Mouse (Mus musculus): ENCODE results near the gene Arhgap27. TPM values are rescaled to one million over a fixed set of nuclear protein-coding genes. Genes with fewer than 3 reads are reported as not detected.

The Arhgap27 gene
- polyA plus RNA-seq, 1 experiment, result 21.1 TPM

DNA sequence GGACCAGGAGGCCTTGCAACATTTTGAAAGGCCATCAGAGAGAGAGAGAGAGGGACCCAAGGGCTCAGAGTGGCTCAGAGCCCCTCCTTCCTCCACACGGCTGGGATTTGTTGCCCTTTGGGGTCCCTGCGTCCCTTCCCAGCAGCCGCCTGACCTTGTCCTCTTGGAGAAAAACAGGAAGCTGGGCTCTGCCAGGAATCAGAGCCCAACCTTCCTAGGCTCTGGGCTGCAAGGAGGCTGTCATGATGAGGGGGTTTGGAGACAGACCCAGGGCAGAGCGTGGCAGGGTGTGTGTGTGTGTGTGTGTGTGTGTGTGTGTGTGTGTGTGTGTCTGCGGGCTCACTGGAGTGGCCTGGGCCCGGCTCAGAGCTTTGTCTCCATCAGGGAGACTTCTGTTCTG, 77.5 kb downstream of the Arhgap27 start:
- peaks cover 5% of the 10 kb centered on the region; the same call in 1 of the 2 replicates for H3K4me1 ChIP-seq (ENCODE audit: control insufficient read depth, insufficient read depth, low read length)
- H3K27ac ChIP-seq (ENCODE audit: insufficient read depth, low read length), result no peak overlapping the region
- no peak for TF ChIP-seq POLR2A (IDR thresholded peaks at IDR 0.05; ENCODE audit: borderline replicate concordance, insufficient read depth, low read length)
- no peak for TF ChIP-seq CTCF (IDR thresholded peaks at IDR 0.05; ENCODE audit: borderline replicate concordance, insufficient read depth, low read depth, low read length)
- DNase-seq, result no peak
- H3K4me3 ChIP-seq (replicated peaks; ENCODE audit: insufficient read depth, low read depth, low read length), result no peak overlapping the region
- H3K27me3 ChIP-seq (ENCODE audit: control insufficient read depth, insufficient read depth, low read length), result no peaks in the 10 kb centered on the region
- WGBS, result 59% methylated on average over 6 of the region's 6 CpGs

DNA sequence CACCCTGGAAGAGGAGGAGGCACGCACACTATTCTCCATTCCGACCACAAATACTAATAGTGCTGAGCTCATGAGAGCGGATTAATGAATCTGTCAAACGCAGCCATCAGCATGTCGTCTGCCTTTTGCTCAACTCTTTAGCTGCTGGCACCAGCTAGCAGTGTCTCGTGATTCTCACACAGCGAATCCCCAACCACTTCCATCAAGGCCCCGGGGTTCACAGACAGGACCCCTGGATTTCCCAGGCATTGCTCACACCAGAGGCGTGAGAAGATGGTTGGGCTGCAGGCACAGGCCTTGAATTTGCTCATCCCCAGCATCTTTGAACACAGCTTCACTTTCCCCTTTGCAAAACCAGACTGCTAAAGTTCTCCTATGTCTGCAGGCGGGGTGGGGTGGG, 78.2 kb downstream of the Arhgap27 start:
- no peak for DNase-seq
- Histone ChIP-seq H3K4me3 (replicated peaks; ENCODE audit: insufficient read depth, low read depth, low read length) (no peak overlapping the region), H3K27me3 (ENCODE audit: control insufficient read depth, insufficient read depth, low read length) (no peaks in the 10 kb centered on the region), H3K27ac (ENCODE audit: insufficient read depth, low read length) (no peak overlapping the region), H3K4me1 (ENCODE audit: control insufficient read depth, insufficient read depth, low read length) (peaks cover 5% of the 10 kb centered on the region; the same call in 1 of the 2 replicates)
- WGBS, result 67% methylated on average over 10 of the region's 10 CpGs
- TF ChIP-seq CTCF (IDR thresholded peaks at IDR 0.05; ENCODE audit: borderline replicate concordance, insufficient read depth, low read depth, low read length), result no peak
- no peak for TF ChIP-seq POLR2A (IDR thresholded peaks at IDR 0.05; ENCODE audit: borderline replicate concordance, insufficient read depth, low read length)

DNA sequence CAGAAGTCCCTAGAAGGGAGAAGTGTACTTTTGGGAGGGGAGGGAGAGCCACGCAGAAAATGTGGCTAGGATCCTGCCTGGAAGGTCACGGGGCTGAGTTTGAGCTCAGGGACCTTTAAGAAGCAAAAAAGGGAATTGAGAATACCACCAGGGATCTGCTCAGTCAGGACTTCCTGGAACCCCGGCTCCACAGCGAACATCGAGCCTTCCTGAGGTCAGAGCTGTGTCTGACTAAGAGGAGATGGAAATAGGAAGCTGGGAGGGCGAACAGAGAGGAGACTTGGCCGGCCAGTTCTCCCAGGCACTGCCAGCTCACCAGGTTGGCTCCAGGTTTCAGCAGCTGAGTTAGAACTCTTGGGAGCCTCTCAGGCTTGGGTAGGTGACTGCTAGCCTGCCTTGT, 81.7 kb downstream of the Arhgap27 start:
- no peak overlapping the region for H3K4me3 ChIP-seq (replicated peaks; ENCODE audit: insufficient read depth, low read depth, low read length)
- no peak overlapping the region for H3K27ac ChIP-seq (ENCODE audit: insufficient read depth, low read length)
- TF ChIP-seq POLR2A (IDR thresholded peaks at IDR 0.05; ENCODE audit: borderline replicate concordance, insufficient read depth, low read length) (no peak), CTCF (IDR thresholded peaks at IDR 0.05; ENCODE audit: borderline replicate concordance, insufficient read depth, low read depth, low read length) (no peak)
- no peaks in the 10 kb centered on the region for H3K27me3 ChIP-seq (ENCODE audit: control insufficient read depth, insufficient read depth, low read length)
- DNase-seq, result no peak
- WGBS, result 80% methylated on average over 7 of the region's 7 CpGs
- H3K4me1 ChIP-seq (ENCODE audit: control insufficient read depth, insufficient read depth, low read length), result no peaks in the 10 kb centered on the region

Other genes starting within 250 kb of the Arhgap27 start
- gene Hexim1, start 247.5 kb downstream of the Arhgap27 start, polyA plus RNA-seq (2012; rRNA removed), result 25.5 and 28.8 TPM in 2 replicates
- 20.9 and 23.0 TPM in 2 replicates for gene Hexim2, start 231.3 kb downstream of the Arhgap27 start, polyA plus RNA-seq (2012; rRNA removed)
- gene Fmnl1, start 192.6 kb downstream of the Arhgap27 start, polyA plus RNA-seq (2012; rRNA removed), result 63.7 and 71.1 TPM in 2 replicates
- gene 1700023F06Rik, start 155.1 kb downstream of the Arhgap27 start, polyA plus RNA-seq (2012; rRNA removed), result 9.4 and 10.0 TPM in 2 replicates
- 2.7 and 3.2 TPM in 2 replicates for gene Spata32, start 145.3 kb downstream of the Arhgap27 start, polyA plus RNA-seq (2012; rRNA removed)
- gene Map3k14, start 96.2 kb downstream of the Arhgap27 start, polyA plus RNA-seq (2012; rRNA removed), result 6.0 and 6.1 TPM in 2 replicates
- gene Plekhm1, start 49.0 kb upstream of the Arhgap27 start, polyA plus RNA-seq (2012; rRNA removed), result 18.5 and 19.1 TPM in 2 replicates
- not detected in 2 replicates for gene Lrrc37a, start 140.9 kb upstream of the Arhgap27 start, polyA plus RNA-seq (2012; rRNA removed)

All from cerebellum, adult 2 months (tissue).